Mouse (Mus musculus) urinary bladder, adult 18-20 months (tissue): ENCODE measurements at regions not wholly inside any gene's neighbourhood (a gene's known extent, or its start where the extent isn't known, plus 50 kb on each side); places are given as distances from the start of the nearest gene placed in this dataset.
"Not testable (repeated sequence)": the region's sequence is repeated elsewhere in the genome, so short reads cannot be mapped to it uniquely, and the experiment has no call there.

Experiments
- DNase-seq, 2 experiments: peaks; one replicate each; pipeline ENCODE4 v3.0.0; 2022; ENCODE audit warnings: low spot score in 2 of 2, mixed read lengths in 2 of 2

DNA sequence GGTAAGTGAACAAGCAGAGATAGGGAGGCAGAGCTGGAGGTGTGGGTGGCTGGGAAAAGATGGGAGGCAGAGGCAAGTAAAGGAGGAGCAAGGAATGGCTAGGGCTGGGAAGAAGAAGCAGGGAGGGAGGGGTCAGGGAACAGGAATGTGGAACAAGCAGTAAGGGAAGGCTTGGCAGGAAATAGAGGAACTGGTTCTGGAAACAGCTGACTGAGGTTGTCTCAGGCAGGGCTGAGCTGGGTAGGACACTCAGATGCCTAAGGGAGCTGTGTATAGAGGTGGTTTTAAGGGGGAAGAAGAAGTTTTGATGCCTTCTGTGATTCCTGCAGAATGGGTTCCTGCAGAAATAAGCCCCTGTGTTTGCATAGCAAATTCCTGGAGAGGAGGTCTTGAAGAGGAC lies 92.7 kb downstream of the Nucb2 start:
- no peak for DNase-seq

GRCm38 (mm10) chr7:116600340-116600739 lies 96.2 kb downstream of the Nucb2 start:
- no peak for DNase-seq

- DNase-seq: no peak
Observed at GRCm38 (mm10) chr7:116603167-116603839, 99.1 kb downstream of the Nucb2 start.

- no peak for DNase-seq
Observed at GRCm38 (mm10) chr7:116603840-116604194, 99.6 kb downstream of the Nucb2 start.

GRCm38 (mm10) chr7:116606255-116606654 lies 102.1 kb downstream of the Nucb2 start:
- DNase-seq: no peak

DNA sequence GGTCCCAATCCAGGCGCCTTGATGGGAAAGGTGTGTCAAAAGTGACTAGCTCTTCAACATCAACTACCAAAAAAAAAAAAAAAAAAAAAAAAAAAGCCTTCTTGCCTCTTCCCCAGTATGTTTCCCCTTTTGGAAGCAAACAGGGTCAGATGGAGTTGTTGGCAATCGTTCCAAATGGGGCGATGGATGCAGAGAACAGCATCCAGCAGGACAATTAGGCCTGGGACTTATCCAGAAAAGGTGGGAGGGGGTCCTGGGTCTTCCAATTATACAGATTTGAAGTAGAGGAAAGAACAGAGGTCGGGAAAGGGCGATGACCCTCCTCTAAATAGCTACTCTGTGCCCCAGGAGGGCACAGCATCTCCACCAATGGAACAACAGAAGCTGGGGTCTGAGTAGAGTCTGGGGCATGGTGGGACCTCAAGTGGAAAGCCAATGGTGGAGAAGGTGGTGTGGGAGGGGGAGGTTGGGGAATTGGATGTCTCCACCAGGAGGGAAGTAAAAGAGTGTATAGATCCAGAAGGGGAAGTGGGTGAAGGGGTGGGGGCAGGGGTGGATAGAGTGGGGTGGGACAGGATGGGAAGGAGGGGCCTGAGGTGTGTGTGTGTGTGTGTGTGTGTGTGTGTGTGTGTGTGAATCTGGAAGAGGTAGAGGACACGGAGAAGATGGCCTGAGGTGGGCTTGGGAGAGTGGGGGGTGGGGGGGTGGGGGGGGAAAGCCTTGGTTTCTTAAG lies 102.7 kb downstream of the Nucb2 start:
- no peak for DNase-seq

DNA sequence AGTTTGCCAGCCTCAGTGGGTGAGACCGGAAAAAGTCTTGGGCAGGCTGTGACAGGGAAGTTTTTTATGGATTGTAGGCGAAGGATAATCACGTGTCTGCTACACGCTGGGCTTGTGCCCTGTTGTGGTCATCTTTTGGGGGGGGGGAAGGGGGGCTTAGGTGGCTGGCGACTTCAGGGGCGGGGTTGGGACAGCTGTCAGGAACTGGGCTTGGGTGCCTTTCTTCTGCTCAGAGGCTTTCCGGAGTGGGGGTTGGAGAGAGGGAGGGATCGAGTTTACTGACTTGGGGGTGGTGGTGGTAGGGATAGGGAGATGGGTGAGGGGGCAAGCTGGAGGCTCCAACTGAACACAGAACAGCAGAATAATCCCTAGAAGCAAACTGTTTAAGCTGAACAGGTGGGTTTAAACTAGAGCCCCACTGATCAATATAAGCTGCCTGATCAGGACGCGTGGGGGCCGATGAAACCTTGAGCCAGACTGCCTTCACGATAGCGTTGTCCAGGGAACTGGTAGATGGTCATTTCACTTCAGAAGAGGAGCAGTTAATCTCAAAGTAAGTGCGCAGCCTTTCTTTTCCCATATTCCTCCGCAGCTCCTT lies 103.6 kb downstream of the Nucb2 start:
- no peak for DNase-seq

GRCm38 (mm10) chr7:116608350-116609085 lies 104.3 kb downstream of the Nucb2 start:
- peak in 1 of 2 experiments; percentile 11 for DNase-seq

- no peak for DNase-seq
Observed at GRCm38 (mm10) chr7:116609406-116609805, 105.2 kb downstream of the Nucb2 start.

- no peak for DNase-seq
Observed at GRCm38 (mm10) chr7:116609906-116610305, 105.7 kb downstream of the Nucb2 start.

DNA sequence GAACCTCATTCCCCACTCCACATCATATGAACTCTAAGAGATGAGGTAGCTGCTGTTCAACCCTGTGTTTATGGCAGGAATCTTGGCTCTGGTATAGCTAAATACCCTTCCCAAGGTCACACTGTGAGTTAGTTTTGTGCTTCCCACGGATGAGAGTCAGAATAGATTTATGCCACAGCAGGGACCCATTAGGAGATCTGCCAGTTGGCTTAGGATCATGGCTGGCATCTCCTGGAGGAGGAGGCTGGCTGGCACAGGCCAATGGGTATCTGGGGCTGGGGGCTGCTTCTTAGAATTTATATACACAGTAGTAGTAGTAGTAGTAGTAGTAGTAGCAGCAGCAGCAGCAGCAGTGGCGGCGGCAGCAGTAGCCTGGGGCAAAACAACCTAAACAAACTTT lies 111.8 kb downstream of the Nucb2 start:
- no peak for DNase-seq

- no peak for DNase-seq
Observed at GRCm38 (mm10) chr7:116619636-116620035, 115.5 kb downstream of the Nucb2 start.

DNA sequence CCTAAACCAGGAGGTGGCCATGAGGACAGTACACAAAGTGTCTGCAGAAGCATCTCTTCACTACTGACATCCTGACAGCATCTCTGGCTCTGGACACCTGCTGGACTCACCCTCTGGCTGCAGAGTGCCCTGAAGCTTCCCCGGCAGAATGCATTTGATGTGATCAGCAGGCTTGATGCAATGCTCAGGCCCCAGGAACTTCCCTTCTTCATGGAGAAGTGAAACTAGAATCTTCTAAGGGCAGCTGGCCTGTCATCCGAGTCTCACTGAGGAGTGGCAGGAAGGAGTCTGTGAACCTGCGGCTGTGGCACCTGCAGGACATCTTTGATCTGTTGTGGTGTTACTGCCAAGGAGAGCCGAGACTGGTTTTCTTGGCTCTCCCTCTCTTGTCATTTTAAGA lies 116.2 kb downstream of the Nucb2 start:
- DNase-seq: no peak

DNA sequence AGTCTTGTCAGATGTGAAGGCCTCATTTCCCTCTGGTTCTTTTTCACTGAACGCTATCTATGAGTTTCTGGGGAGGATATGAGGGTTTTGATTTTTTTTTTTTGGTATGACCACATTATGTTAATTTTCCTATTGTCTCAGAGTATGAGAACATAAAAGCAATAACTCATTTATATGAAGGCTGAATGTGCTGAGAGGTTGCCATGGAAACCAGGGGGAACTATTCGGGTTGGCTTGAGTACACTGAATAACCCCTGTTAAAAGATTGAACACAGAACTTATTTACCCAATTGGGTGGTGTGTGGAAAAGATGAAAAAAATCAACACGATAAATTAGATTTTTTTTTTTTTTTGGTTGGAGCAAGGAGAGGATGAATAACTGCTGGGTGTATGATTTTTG lies 129.0 kb downstream of the Nucb2 start:
- no peak for DNase-seq

DNA sequence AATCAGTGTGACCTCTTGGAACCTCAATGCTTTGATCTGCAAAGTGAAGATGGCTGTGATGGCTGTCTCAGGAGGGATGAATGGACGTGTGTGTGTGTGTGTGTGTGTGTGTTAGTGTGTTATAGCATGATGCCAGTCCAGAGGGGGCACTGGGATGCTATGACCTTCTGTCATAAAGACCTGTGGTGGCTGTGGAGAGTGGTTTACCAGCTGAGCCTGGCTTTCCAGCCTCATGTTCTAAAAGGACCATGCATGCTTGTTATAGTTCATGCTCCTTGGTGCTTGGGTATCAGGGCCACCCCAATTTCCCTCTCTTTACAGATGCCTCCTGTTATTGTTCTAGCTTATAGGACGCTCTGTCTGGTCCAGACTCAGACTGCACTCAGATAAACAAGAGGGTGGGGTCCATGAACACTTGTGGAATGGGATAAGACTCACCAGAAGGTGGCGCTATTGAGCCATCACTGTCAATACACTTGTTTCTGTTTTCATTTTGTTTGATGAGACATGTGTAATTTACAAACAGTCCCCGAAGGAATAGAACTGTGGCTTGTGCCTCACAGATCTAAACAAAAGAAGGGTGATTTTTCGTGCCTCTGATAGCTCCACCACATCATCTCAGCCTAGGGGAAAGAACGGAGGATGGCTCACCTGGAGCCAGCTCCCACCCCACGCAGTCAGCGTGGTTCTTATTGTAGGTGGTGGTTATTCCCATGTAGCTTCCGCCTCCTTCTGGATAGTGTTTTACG lies 140.9 kb downstream of the Nucb2 start:
- DNase-seq: peak in 1 of 2 experiments; percentile 3

- DNase-seq: no peak
Observed at GRCm38 (mm10) chr7:116654466-116654865, 150.3 kb downstream of the Nucb2 start.

DNA sequence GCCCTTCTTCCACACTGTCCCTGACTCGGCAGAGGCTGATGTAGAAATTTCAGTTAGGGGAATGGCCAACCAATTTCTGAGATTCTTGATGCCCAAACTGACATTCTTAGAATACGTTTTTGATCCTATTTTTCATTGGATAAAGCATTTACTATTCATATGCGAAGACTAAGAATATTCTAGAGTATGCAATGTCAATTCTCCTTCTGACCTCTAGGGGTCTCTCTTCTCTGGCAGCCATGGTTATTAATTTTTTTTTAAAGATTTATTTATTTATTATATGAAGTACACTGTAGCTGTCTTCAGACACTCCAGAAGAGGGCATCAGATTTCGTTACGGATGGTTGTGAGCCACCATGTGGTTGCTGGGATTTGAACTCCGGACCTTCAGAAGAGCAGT lies 152.9 kb downstream of the Nucb2 start:
- not testable (repeated sequence) for DNase-seq

DNA sequence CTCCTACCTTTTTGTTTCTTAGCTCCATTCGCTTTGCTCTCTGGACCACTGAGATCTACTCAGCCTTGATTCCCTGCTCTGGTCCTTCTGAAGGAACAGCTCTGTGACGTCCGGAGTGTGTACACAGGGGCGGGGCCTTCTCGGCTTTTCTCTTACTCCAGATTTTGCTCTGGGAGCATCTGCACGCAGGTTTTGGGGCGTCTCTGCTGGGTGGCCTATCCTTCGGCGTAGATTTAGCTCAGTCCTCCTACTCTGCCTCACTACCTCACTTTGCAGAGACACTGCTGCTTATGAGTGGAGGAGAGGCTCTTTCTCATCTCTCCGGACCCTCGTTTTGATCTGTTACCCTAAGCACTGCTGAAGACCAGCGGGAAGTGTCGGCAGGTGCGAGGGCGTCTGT lies 161.4 kb downstream of the Nucb2 start:
- no peak for DNase-seq

- DNase-seq: no peak
Observed at GRCm38 (mm10) chr7:116674199-116675019, 170.2 kb downstream of the Nucb2 start.

GRCm38 (mm10) chr7:116676696-116677095 lies 172.5 kb downstream of the Nucb2 start:
- DNase-seq: no peak

- DNase-seq: no peak
Observed at GRCm38 (mm10) chr7:116679195-116679594, 175.0 kb downstream of the Nucb2 start.
